Mouse (Mus musculus): Measurements from ENCODE around the gene Plg. TPM values are rescaled to one million over a fixed set of nuclear protein-coding genes. Genes with fewer than 3 reads are reported as not detected.

Plg gene
- polyA plus RNA-seq, 1 experiment = not detected

DNA sequence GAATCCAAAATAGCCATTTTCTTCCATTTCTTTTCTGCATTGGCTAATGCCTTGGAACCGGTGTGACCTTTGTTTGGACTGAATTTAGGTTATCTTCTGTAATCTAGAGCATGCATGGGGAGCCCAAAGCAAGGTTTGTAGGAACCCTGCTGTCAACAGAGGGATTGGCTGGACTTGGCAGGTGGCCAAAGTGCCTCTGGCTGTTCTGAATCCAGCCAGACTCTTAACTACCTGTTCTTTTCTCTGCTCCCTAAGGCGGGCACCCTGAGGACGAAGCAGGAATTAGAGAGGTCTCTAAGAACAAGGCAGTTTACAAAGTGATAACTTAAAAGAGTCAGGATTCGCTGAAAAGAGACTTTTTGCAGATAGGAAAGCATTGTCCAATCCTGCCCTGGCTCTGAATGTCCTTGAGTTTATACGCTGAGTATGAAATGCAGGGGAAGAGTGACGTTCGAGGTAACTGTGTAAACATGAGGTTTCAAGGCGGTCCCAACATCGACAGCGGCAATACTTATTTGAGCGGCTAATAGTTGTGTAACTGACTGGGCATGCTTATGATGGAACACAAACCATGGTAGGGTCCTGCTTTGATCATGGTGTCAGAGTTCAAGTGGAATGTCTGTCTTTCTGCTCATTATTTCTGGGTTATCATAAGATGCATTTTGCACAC, 74.6 kb downstream of the Plg start:
- no peak for DNase-seq (ENCODE audit: low read depth)

- DNase-seq (ENCODE audit: low read depth) = no peak
Measured at GRCm38 (mm10) chr17:12453691-12454090, 75.3 kb downstream of the Plg start.

- DNase-seq (ENCODE audit: low read depth) = no peak
Measured at GRCm38 (mm10) chr17:12455143-12455790, 76.9 kb downstream of the Plg start.

DNA sequence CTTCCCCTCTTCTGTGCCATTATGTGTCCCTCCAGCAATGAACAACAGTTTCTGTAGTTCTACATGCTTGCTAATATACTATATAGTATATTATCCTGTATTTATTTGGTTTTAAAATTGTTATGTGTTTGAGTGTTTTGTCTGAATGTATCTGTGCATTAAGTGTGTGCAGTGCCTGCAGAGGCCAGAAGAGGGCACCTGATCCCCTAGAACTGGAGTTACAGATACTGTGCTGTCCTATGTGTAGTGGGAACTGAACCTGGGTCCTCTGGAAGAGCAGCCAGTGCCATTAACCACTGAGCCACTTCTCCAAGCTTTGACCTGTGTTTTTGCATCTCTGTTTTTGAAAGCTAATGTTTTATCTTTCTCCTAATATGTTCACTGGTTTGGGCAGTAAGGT, 82.8 kb downstream of the Plg start:
- no peak for DNase-seq (ENCODE audit: low read depth)

- DNase-seq (ENCODE audit: low read depth) = no peak
Measured at GRCm38 (mm10) chr17:12466501-12467000, 88.1 kb downstream of the Plg start.

DNA sequence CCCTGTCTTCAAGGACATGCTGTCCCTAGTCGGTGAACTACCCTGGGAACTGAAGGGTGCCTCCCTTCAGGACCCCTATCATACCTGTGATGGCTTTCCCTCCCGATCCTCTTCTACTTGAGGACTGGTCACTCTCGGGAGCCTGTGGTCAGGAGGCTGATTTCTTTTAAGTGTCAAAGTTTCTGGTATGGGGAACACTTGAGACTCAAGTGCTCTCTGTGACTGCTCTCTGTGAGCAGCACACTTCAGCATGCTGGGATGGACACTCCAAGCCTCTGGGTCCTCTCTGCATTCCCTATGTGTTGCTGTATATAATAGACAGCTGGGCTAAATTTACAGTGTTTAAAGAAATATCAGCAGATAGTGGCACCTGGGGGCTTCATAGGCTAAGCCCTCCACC, 89.2 kb downstream of the Plg start:
- no peak for DNase-seq (ENCODE audit: low read depth)

- no peak for DNase-seq (ENCODE audit: low read depth)
Measured at GRCm38 (mm10) chr17:12468745-12469144, 90.3 kb downstream of the Plg start.

Other genes starting within 250 kb of the Plg start
- 12.7 and 17.6 TPM in 2 replicates for gene Map3k4, start 59.8 kb upstream of the Plg start, polyA plus RNA-seq (2012; rRNA removed)
- gene Slc22a3, start 129.1 kb downstream of the Plg start, polyA plus RNA-seq (2012; rRNA removed) = 21.6 and 29.0 TPM in 2 replicates
- 0.23 and 0.92 TPM in 2 replicates for gene Slc22a2, start 205.5 kb downstream of the Plg start, polyA plus RNA-seq (2012; rRNA removed)